Mouse (Mus musculus): ENCODE data around the gene B2m.
A peak's percentile ranks its signal among the peaks of the same experiment; 100 is the strongest.

The B2m gene

DNA sequence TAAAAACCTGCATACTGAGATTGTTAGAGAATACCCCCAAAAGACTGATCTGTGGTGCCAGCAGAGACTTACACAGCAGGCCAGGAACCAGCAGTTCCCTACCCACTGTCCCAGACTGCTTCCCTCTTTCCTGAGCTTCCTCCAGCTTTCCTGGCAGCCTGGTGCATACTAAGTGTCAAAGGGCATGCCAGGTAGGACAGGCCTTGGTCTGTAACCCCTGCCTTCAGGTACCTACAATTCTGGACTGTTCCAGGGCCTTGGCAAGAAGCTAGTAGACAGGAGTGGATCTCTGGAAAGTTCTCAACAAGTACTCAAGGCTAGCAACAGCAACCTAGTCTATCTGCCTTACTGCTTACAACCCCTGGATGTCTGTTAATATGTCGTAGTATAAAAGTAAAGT is 3.7 kb downstream of the B2m start:
- DNase-seq = no peak

DNA sequence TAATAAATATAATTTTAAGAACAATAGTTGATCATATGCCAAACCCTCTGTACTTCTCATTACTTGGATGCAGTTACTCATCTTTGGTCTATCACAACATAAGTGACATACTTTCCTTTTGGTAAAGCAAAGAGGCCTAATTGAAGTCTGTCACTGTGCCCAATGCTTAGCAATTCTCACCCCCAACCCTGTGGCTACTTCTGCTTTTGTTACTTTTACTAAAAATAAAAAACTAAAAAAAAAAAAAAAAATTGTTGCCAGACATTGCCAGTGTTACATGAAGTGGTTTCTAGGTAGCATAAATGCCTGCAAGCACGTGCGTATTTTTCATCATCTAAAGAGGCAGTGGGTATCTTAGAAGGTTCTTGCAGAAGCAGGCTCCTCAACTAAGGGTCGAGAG is 5.4 kb downstream of the B2m start:
- DNase-seq = no peak

DNA sequence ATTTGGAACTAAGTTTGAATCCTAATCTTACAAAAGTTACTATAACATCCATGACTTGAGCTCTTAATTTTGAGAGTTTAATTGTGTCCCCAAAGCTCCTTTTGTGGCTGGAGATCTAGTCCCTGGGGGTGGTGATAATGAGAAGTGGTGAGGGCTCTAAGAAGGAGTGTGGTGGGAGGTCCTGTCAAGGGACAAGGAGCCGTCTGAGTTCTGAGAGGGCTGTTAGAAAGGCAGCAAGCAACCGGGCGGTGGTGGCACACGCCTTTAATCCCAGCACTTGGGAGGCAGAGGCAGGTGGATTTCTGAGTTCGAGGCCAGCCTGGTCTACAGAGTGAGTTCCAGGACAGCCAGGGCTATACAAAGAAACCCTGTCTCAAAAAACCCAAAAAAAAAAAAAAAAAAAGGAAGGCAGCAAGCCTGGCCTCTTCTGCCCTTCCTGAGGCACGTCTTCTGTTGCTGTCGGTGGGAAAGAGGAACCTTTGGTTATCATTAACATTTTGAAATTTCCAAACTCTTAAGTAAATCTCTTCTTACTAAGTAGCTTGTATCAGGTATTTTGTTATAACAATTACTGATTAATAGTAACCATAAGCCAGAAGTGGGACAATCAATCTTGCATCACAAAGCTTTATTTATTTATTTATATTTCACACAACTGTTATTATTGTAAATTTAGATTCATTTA is 6.3 kb downstream of the B2m start:
- DNase-seq = no peak

DNA sequence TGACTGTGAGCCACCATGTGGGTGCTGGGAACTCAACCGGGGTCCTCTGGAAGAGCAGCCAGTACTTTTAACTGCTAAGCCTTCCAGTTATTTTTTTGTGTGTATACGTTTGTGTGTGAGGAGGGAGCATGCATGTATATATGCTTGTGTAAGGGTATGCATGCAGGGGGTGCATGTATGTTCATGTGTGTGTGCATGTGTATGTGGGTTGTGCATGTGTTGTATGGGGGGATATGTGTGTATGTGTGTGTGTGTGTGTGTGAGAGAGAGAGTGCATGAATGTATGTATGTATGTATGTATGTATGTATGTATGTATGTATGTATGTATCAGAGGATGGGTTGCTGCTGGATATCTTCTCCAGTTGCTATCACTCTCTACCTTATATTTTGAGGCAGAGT is 7.0 kb downstream of the B2m start:
- DNase-seq = no peak

DNA sequence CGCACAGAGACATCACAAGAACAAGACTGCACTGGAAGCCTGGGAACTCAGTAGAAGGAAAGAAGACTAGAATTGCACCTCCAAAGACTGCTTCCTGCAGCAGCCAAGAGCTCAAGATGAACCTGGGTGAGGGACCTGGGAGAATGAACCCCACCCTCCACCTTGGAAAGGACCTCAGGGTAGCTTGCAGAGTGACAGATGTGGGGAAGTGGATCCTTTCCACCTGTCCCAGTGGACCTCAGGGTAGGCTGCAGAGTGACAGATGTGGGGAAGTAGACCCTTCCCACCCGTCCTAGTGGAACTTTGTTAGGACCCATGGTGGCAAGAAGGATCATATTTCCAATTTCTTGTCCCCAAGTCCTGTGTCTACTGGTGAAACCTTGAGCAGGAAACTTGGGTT is 7.8 kb downstream of the B2m start:
- DNase-seq = no peak

DNA sequence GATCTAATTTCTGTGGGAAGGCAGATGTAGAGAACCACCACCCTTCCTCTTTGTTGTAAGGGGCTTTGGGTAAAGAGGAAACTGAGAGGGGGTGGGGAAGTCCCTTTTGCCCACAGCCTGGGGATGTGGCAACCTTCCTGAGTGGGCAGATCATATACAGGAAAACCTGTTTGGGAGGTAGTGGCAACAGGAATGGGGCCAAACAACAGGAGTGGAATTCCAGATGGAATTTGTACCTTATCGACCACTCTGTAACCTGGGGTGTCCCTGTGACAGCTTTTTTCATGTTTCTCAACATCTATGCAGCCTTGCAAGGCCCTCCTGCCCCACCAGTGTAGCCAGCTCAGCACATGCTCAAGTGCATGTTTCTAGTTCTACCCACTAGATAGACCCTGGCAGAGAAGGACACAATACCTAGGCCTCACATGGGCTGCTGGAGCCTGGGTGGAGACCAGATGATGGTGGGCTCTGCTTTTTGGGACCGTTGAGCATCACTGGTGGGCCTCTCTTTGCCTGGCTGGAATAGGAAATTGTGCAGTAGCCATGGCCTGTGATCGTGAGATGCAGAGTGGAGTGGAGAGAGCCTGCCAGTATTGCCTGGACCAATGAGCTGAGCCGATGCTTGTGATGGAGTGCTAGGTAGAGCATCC is 8.7 kb downstream of the B2m start:
- no peak for DNase-seq

DNA sequence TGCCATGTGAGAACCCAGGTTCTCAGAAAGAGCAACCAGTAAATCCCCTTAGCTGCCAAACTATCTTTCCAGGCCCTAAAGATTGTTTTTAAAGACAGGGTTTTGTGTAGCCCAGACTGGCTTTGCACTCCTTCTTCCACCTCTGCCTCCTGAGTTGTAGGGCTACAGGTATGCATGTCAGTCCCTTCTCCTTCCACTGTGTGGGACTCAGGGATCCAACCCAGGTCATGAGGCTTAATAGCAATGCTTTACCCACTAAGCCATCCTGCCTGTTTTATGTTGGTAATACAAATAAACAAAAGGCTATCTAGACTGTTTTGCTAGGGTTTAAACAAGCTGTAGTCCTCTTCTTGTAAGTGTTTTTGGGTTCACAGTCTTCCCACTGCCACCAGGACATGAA is 10.1 kb downstream of the B2m start:
- no peak for DNase-seq

DNA sequence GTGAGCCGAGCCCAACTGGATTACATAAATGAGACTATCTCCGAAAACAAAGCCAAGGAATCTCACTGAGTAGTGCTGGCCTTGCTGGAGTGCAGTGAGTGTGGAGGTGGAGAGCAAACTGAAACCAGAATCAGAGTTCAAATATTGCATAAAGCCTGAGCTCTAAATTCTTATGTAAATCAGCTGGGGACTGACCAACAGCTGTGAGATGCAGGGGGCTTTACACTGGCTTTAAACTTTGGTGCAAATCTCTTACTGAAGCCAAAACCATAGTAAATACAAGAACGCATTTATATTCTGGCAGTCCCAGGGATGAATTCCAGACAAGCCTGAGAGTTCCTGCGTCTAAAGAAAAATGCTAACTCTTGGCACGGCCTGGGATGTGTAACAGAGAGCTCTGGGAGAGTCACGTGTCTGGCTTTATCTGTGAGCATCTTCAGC is 10.9 kb downstream of the B2m start:
- DNase-seq = no peak

DNA sequence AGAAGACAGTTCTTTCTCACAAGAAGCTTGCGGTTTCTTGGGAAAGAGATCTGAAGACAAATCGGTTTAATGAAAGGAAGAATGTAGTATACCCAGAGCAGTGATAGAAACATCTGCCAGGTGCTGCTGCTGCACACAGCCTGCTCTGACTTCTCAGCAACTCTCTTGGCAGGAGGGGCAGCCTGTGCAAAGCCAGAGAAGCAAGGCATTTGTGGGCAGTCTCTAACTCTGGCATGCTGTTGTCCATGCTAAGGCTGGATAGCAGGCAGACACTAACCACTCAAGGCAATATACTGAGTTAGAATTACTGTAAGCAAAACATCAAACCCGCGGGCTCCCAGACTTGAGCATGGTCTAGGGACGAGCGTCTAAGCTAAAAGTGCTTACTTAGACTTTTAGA is 12.2 kb downstream of the B2m start:
- no peak for DNase-seq

DNA sequence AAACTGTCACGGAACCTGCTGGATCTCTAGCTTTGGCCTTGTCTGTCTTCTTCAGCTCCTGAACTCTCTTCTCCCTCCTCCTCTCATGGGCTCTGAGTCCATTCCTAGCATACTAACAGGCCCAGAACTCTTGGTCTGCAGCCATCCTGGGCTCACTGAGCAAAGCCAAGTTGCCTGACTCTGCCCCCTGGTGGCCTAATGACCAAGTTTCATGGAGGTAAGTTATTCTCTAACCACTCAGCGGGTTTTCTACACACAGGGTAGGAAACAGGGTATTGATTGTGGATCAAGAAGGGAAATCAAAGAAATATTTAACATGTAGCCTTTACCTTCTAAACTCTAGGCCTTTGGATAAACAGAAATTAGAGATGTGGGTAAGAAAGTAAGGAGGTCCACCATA is 13.2 kb downstream of the B2m start, which contains the start of gene Trim69:
TSS of gene Trim69 (plus strand) at position 21 of the 400 bp plus-strand sequence.
- peak; percentile 82 for DNase-seq

DNA sequence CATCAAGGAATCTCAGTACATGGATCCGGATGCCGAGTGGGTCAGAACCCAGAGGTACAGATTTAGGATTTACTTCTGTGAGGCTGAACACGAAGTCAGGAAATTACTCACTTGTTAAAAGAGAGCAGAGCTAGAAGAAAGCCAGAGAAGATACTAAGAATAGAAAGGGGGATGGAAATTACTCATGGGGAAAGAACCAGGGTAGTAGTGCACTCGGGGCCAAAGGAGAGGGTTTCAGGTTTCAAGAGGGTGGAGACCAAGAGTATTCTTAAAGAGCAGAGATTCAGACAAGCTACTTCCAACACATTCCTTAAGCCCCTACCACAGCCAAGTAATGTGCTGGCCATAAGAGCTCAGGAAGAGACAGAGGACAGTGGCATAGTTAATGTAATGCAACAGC is 14.1 kb downstream of the B2m start:
- DNase-seq = no peak

DNA sequence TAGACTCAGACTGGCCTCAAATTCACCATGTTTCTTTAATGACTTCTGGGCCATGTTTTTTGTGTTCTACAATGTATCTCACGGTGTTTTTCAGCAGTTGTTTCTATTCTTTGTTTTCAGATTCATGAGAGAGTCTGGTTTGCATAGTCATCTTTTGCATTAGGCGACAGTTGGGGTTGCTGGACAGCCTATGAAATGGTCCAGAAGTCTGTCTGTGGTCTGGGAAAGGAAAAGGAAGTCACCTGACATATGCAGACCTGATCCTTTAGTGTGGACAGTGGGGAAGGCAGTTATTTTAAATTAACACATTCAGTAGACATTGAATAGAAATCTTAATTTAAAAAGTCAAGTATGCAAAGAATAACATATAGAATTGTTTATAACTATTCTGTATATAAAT is 15.0 kb downstream of the B2m start:
- no peak for DNase-seq

DNA sequence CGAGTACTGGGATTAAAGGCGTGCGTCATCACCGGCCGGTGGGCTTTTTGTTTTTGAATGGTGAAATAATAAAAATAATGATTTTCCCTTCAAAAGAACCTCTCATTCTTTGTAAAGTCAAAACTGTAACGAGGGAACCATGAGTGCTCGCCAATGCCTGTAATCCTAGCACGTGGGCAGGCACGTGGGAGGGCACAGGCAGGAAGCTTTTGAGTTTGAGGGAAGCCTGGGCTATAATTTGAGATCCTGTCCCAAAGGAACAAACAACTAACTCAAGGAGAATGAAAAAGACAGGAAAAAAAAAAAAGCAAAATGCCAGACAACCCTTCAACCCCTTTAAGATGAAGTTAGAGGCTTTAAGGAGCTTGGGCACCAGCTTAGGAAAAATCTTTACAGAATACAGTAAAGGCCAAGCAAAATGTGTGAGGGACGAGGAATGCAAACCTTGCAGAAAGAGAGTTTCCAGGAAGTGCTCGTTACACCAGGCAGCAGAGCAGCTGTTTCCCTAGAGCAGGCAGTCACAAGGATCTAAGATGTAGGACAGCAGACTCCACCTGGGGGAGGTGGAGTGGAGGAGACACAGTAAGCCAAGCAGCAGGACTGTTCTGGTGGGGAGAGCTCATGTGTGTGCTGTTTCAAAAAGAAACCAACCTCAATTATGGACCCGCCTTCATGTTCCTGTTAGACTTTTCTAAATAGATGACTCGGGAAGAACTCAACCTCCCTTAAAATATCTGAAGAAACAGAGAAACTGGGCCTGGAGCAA is 16.1 kb downstream of the B2m start:
- DNase-seq = no peak

DNA sequence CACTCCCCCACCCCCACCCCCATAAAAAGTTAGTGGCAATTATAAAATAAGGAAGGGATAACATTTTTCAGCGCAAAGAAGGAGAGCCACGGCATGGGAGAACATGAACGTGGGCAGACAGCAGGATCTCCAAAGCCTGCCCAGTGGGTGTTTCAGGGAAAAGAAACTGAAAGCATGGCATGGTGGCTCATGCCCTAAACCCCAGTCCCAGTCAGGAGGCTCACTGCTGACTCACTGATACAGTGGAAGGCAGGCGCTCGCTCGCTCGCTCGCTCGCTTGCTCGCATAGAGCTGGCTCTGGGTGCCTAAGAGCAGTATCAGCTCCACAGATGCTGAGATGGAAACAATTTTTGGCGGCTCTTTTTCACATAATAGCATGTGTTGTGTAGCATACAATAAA is 16.8 kb downstream of the B2m start:
- no peak for DNase-seq

DNA sequence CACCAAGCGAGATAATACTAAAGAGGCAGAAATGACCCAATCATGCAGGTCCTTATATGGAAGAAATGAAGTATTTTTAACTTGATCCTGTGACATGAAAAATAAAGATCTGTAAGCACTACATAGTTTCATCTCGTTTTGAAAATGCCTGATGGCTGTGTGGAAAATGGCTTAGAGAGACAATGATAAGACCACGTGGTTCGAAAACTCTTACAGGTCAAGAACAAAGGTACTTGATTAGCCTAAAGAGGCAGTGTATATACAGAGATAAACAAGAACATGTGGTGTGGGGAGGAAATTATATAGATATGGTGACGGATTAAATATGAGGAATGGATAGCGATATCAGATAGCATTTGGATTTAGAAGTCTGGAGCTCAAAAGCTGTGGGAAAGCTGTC is 23.8 kb downstream of the B2m start:
- DNase-seq = no peak

DNA sequence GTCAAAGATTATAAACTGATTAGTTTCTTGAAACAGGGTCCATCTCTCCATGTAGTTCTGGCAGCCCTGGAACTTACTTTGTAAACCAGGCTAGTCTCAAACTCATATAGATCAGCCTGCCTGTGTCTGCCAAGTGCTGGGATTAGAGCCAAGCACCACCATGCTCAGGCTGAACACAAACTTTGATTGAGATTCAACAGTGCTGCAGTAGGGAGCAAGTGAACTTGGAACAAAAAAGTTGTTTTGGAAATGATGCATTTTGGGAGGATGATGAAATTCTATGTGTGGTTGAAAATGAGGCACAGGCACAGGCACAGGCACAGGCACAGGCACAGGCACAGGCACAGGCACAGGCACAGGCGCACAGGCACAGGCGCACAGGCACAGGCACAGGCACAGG is 24.7 kb downstream of the B2m start:
- DNase-seq = no peak

DNA sequence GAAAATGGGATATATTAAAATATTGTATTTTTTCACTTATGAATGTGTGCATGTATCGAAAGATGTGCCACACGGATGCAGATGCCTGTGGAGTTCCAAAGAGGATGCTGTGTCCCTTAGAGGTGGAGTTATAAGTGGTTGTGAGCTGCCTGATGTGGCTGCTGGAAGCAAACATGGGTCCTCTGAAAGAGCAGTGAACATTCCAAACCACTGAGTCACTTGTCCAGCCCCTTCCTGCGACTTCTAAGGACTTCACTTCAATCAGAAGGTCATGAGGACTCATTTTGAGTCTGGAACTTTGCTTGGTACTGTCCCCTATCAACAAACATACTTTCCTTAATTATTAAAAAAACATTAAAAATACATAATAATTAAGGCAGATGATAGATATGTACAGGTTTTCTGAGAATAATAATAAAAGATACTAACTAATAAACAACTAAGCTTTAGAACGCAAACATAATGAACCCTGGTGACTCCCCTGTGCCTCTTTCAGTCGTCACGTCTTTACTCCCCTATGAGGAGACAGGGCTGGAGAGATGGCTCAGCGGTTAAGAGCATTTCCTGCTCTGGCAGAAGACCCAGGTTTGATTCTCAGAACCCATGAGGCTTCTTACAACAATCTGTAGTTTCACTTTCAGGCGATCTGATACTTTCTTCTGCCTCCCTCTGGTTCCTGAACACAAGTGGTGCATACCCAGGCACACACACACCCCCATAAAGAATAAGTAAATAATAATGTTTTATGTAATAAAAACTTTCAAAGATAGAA is 32.8 kb downstream of the B2m start:
- DNase-seq = no peak

DNA sequence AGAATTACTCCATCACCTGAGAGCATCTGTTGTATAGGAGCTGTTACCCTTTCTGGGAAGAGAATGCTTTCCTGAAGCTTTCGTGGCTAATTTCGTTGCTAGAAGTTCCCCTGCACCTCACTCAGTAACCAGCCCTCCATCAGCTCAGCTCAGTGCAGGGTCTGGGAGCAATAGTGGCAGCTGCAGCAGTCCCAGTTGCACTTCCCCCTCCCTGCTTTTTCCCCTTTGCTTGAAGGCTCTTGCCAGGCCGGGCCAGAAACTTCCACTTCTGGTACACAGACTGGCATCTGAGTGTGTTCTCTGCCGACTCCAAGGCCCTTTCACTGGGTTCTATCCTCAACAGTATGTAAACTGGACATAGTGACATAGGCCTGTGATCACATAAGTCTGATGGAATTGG is 37.6 kb downstream of the B2m start:
- no peak for DNase-seq

DNA sequence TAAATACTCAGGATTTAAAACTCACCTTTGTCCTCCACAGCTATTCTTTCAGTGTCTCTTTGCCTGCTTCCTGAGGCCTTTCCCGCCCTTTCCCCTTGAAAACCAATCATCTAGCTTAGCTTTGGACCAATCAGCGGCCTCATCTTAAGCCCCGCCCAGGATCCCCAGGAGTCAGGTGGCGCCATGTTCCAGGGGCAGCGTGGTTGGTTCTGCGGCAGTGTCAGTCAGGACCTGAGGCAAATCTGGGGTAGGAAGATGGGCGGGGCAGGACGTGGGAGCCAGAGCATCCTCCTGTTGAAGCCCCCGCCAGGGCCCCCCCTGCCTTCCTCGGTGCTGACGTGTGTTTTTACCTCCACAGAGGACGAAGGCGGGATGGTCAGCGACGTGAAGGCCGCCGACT is 38.6 kb downstream of the B2m start, which contains the start of the genes Patl2 and Terb2:
TSS of gene Patl2 (minus strand) at position 84 of the 400 bp plus-strand sequence.
TSS of gene Terb2 (plus strand) at position 167 of the 400 bp plus-strand sequence.
- no peak for DNase-seq

DNA sequence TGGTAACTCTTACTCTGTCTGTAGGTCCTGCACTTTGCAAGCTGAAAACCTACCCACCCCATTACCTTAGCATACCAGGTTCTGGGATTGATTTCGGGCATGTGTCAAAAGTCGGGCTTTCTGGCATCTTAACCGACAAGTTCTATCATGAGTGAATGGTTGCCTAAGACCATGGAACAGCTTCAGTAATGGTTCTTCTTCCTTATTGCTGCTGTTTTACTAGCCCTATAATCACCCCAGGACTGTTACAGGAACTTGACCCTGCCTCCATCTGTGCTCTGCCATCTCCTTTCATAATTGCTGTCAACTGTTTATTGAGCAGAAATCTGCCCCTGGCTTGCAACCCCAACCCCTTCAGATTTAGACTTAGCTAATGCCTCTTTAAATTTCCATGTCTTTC is 39.3 kb downstream of the B2m start:
- DNase-seq = no peak

DNA sequence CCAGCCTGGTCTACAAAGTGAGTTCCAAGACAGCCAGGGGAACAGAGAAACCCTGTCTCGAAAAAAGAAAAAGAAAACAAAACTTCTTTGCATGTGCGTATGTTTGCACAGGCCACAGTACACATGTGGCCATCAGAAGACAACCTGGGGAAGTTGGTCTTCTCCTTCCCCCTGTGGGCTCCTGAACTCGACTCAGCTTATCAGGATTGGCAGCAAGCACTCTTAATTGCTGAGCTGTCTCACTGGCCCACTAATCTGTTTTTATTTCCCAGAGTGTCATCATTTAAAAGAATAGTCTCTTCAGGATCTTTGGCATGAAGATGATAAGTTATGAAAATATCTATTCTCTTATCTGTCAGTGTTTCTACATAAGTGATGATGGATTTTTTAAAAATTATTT is 44.4 kb downstream of the B2m start:
- no peak for DNase-seq

DNA sequence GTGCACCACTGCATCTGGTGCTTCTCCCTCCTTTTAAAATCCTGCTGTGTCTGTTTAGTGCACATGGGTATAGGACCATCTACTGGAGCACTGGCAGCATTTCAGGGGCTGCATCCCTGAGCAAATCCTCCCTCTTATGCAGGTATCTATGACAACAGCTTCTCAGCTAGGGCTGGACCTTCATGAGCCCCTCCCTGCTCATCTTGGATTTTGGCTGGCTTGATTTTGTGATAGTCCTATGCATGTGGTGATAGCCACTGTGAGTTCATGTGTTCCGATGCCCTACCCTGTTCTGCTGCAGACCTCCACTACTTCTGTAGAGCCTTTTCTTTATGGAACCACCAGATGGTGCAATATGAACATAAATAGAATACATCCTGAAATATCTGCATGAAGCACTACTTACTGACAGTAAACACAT is 47.0 kb downstream of the B2m start:
- no peak for DNase-seq

DNA sequence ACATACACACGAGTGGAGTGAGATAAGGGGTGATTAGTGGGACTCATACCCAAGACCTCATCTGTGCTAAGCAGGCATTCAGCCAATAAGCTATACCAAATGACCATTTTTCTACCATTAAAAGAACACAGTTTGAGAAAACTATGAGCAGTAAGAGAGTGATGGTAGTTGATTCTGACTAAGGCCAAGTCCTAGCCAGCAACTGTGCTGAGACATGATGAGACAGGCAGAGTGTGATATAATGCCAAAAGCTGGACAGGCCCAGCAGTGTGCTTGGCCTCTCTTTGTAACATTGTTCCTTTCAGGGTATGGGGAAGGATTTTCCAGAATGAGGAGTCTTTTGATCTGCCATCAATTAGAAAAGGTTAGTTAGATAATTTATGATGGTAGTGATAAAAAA is 54.0 kb downstream of the B2m start:
- no peak for DNase-seq

Measured in liver (tissue).